Mouse (Mus musculus): ENCODE results near the gene Csrnp3.

Gene Csrnp3

GRCm38 (mm10) chr2:65942346-65942745 lies 96.8 kb downstream of the Csrnp3 start:
- DNase-seq (ENCODE audit: low read depth, low spot score), result no peak

- no peak for DNase-seq (ENCODE audit: low read depth, low spot score)
Measured at GRCm38 (mm10) chr2:65948808-65949207, 103.2 kb downstream of the Csrnp3 start.

GRCm38 (mm10) chr2:65953726-65954340 lies 108.3 kb downstream of the Csrnp3 start:
- DNase-seq (ENCODE audit: low read depth, low spot score), result no peak

- no peak for DNase-seq (ENCODE audit: low read depth, low spot score)
Measured at GRCm38 (mm10) chr2:65955804-65956203, 110.2 kb downstream of the Csrnp3 start.

GRCm38 (mm10) chr2:65956727-65957126 lies 111.2 kb downstream of the Csrnp3 start:
- no peak for DNase-seq (ENCODE audit: low read depth, low spot score)

- no peak for DNase-seq (ENCODE audit: low read depth, low spot score)
Measured at GRCm38 (mm10) chr2:65963420-65963819, 117.9 kb downstream of the Csrnp3 start.

- DNase-seq (ENCODE audit: low read depth, low spot score), result no peak
Measured at GRCm38 (mm10) chr2:65968810-65969209, 123.2 kb downstream of the Csrnp3 start.

GRCm38 (mm10) chr2:65973907-65974306 lies 128.3 kb downstream of the Csrnp3 start:
- DNase-seq (ENCODE audit: low read depth, low spot score), result no peak

- DNase-seq (ENCODE audit: low read depth, low spot score), result no peak
Measured at GRCm38 (mm10) chr2:65975383-65975782, 129.8 kb downstream of the Csrnp3 start.

- no peak for DNase-seq (ENCODE audit: low read depth, low spot score)
Measured at GRCm38 (mm10) chr2:65979338-65980053, 133.9 kb downstream of the Csrnp3 start.

- no peak for DNase-seq (ENCODE audit: low read depth, low spot score)
Measured at GRCm38 (mm10) chr2:65981470-65981869, 135.9 kb downstream of the Csrnp3 start.

GRCm38 (mm10) chr2:65981965-65982364 lies 136.4 kb downstream of the Csrnp3 start:
- DNase-seq (ENCODE audit: low read depth, low spot score), result no peak

- no peak for DNase-seq (ENCODE audit: low read depth, low spot score)
Measured at GRCm38 (mm10) chr2:65985706-65986105, 140.1 kb downstream of the Csrnp3 start.

- no peak for DNase-seq (ENCODE audit: low read depth, low spot score)
Measured at GRCm38 (mm10) chr2:65987069-65987468, 141.5 kb downstream of the Csrnp3 start.

- no peak for DNase-seq (ENCODE audit: low read depth, low spot score)
Measured at GRCm38 (mm10) chr2:65987588-65987987, 142.0 kb downstream of the Csrnp3 start.

- no peak for DNase-seq (ENCODE audit: low read depth, low spot score)
Measured at GRCm38 (mm10) chr2:65988788-65989187, 143.2 kb downstream of the Csrnp3 start.

- DNase-seq (ENCODE audit: low read depth, low spot score), result peak; percentile 2
Measured at GRCm38 (mm10) chr2:65990108-65990507, 144.5 kb downstream of the Csrnp3 start.

- DNase-seq (ENCODE audit: low read depth, low spot score), result no peak
Measured at GRCm38 (mm10) chr2:65990754-65991153, 145.2 kb downstream of the Csrnp3 start.

- no peak for DNase-seq (ENCODE audit: low read depth, low spot score)
Measured at GRCm38 (mm10) chr2:65993371-65993770, 147.8 kb downstream of the Csrnp3 start.

GRCm38 (mm10) chr2:65994886-65995468 lies 149.4 kb downstream of the Csrnp3 start:
- DNase-seq (ENCODE audit: low read depth, low spot score), result no peak

- no peak for DNase-seq (ENCODE audit: low read depth, low spot score)
Measured at GRCm38 (mm10) chr2:65998747-65999146, 153.2 kb downstream of the Csrnp3 start.

GRCm38 (mm10) chr2:66008995-66009654 lies 163.6 kb downstream of the Csrnp3 start:
- no peak for DNase-seq (ENCODE audit: low read depth, low spot score)
